Mouse (Mus musculus) embryonic facial prominence, embryonic 12.5 days (tissue): ENCODE measurements around the gene Fbxo5. TPM values are rescaled to one million over a fixed set of nuclear protein-coding genes. Genes with fewer than 3 reads are reported as not detected.

Experiments
- ATAC-seq: fragments of 200-750 bp; cut with Nextera tagmentation; 2 replicates; pipeline ENCODE4 v1.8.0; 2017; ENCODE audit not compliant: insufficient number of reproducible peaks, insufficient read depth, low FRiP score, low TSS enrichment
- H3K27ac ChIP-seq: fragments of 300-500 bp; sonication (generic); 2 replicates; pipeline ENCODE4 v1.5.1; 2016; ENCODE audit warnings: mild to moderate bottlenecking
- H3K27me3 ChIP-seq: fragments of 300-500 bp; sonication (generic); 2 replicates; pipeline ENCODE4 v1.6.1; 2016; ENCODE audit warnings: mild to moderate bottlenecking, moderate library complexity
- H3K36me3 ChIP-seq: fragments of 300-500 bp; sonication (generic); 2 replicates; pipeline ENCODE4 v1.6.1; 2016; ENCODE audit warnings: mild to moderate bottlenecking
- H3K4me1 ChIP-seq: fragments of 300-500 bp; sonication (generic); 2 replicates; pipeline ENCODE4 v1.6.1; 2016
- H3K4me2 ChIP-seq: fragments of 300-500 bp; sonication (generic); replicated peaks from 2 replicates; pipeline ENCODE4 v1.6.1; 2016; ENCODE audit warnings: mild to moderate bottlenecking, moderate library complexity
- H3K4me3 ChIP-seq: fragments of 300-500 bp; sonication (generic); 2 replicates; pipeline ENCODE4 v1.5.1; 2016; ENCODE audit warnings: mild to moderate bottlenecking
- H3K9ac ChIP-seq: fragments of 300-500 bp; sonication (generic); 2 replicates; pipeline ENCODE4 v1.6.1; 2016; ENCODE audit warnings: mild to moderate bottlenecking, moderate library complexity
- H3K9me3 ChIP-seq: fragments of 300-500 bp; sonication (generic); 2 replicates; pipeline ENCODE4 v1.6.1; 2016; ENCODE audit warnings: mild to moderate bottlenecking, moderate library complexity
- WGBS: fragments of 180-500 bp; shearing (Covaris S2); methylation state at CpG from one replicate; pipeline ENCODE4 v1.1.7; 2016; 5-methylcytosine and 5-hydroxymethylcytosine counted together
- polyA plus RNA-seq: library from polyadenylated mRNA; unstranded; fragments of >200 nt; fragmentation: Nextera tagmentation; extraction: Ambion mirVana; gene quantifications from 2 replicates; pipeline ENCODE4 v1.2.1, GENCODE M21; 2016

Fbxo5 gene
- polyA plus RNA-seq, 1 experiment from 2014 or later = 79.1 TPM

DNA sequence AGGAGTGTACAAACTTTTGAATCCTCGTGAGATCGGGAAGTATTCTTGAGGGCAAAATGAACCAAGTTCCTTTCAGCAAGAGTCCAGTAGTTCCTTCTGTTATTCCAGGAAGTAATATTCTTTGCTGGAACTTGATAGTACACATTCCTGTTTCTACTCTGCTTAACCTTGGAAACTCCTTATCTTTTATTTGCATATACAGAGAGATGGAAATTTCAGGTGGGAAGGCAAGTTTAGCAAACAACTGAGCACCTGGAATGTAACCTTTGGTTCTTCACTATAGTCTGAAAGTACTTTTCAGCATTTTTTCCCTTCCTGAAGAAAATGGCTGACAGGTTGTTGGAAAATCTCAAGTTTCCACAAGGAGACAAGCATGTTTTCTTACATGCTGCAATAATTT is 2.3 kb upstream of the Fbxo5 start:
- WGBS = 76% methylated on average over 2 of the region's 2 CpGs

DNA sequence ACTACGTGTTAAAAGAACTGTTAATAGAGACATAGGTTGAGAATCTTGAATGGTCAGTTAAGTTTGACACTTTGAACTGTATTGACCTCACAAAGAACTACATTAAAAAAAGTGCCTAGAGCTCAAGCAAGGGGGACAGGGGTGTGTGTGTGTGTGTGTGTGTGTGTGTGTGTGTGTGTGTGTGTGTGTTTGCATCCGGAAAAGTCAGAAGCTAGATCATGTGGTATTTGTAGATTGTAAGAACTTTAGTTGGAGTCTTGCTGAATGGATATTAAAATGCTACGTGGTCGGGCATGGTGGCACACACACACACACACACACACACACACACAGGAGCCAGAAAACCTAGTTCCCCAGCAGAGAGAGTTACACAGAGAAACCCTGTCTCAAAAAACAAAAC is 1.6 kb upstream of the Fbxo5 start:
- 76% methylated on average over 4 of the region's 4 CpGs for WGBS
- H3K27ac ChIP-seq = no peak overlapping the region
- ATAC-seq = no peak

More for the DNA sequence above, 2.3 kb upstream of the Fbxo5 start:
- H3K36me3 ChIP-seq = peaks cover 12% of the 10 kb centered on the region
- peaks cover 12% of the 10 kb centered on the region for H3K4me1 ChIP-seq
- H3K27me3 ChIP-seq = no peaks in the 10 kb centered on the region
- no peak overlapping the region for H3K27ac ChIP-seq
- no peak overlapping the region for H3K9ac ChIP-seq
- no peak overlapping the region for H3K4me2 ChIP-seq
- no peaks in the 10 kb centered on the region for H3K9me3 ChIP-seq
- H3K4me3 ChIP-seq = no peak overlapping the region
- no peak for ATAC-seq

DNA sequence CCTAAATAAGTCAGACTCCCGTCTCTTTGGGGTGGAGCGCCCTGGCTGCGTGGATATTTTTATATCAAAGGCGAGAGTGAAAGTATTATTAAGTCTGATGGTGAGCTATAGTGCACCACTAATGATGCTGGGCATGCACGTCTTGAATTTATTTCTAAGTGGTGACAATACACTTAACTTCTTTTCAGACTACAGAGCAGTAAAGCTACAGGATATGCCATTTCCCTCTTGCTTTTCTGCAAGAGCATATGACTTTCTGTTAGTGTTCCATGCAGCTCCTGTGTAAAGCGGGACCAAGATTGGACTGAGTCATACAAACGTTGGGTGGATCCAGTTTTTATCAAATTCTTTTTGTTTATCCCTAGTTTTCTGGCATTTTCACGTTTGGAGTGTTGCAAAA is 1.0 kb upstream of the Fbxo5 start:
- Histone ChIP-seq H3K9me3 (no peaks in the 10 kb centered on the region), H3K27ac (peak overlapping the region; percentile 80), H3K4me2 (peak overlapping the region; percentile 49), H3K4me3 (peak overlapping the region; percentile 91), H3K4me1 (peaks cover 21% of the 10 kb centered on the region), H3K9ac (peak overlapping the region; percentile 54), H3K27me3 (no peaks in the 10 kb centered on the region), H3K36me3 (peaks cover 12% of the 10 kb centered on the region)
- no peak for ATAC-seq
- WGBS = 20% methylated on average over 8 of the region's 8 CpGs

More for the DNA sequence above, 1.6 kb upstream of the Fbxo5 start:
- Histone ChIP-seq H3K9ac (no peak overlapping the region), H3K4me2 (no peak overlapping the region), H3K27me3 (no peaks in the 10 kb centered on the region), H3K4me3 (no peak overlapping the region), H3K9me3 (no peaks in the 10 kb centered on the region), H3K36me3 (peaks cover 11% of the 10 kb centered on the region), H3K4me1 (peaks cover 19% of the 10 kb centered on the region)

DNA sequence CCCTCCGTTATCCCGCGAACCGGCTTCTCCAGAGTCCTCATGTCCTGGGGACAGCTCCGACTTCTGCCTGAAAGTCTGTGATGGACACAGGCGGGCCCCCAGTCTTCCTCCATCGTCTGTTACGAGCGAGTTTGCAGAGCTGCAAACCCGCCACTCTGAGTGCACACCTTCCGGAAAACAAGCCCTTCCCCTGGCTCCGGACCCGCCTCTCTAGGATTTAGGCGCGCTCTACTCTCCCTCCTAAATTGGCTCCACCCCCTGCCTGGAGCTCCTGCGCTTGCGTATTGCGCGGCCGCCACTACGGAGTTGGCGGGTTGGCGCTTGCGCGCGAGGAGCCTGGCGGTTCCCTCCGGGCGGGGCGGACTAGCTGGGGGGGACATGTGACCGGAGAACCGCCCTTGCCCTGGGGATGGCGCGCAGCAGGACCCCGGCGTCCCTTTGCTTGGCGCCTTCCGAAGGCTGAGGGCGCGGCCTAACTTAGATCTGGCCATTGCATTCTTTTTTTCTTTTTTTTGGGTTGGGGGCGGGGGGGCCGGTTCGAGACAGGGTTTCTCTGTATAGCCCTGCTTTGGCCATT is 419 bp upstream of the Fbxo5 start:
- Histone ChIP-seq H3K4me1 (peaks cover 21% of the 10 kb centered on the region), H3K4me2 (peak overlapping the region; percentile 49), H3K9ac (peak overlapping the region; percentile 54), H3K4me3 (peak overlapping the region; percentile 91), H3K36me3 (peaks cover 18% of the 10 kb centered on the region), H3K27me3 (no peaks in the 10 kb centered on the region), H3K9me3 (no peaks in the 10 kb centered on the region), H3K27ac (peak overlapping the region; percentile 80)
- peak; percentile 95 for ATAC-seq
- under 1% methylated on average over 43 of the region's 43 CpGs for WGBS

DNA sequence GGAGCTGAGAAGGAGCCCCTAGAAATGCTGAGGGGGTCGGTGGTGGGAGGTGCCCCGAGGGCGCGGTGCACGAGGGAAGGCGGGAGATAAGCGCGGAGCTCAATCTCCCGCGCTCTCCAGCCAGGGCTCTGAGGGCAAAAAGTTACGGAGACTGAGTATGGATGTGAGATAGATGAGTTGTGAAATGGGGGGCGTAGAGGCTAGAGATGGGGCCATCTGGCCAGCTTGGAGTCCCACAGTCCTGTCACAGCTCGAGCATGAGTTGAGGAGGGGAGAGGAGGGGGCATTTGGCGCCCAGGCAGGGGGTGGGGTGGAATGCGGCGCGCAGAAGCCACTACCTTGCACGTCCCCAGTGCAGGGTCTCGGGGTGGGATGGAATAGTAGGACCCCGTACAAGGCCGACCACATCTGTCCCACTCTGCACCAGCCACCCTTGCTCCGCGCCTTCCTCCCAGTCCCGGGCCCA is 676 bp downstream of the Fbxo5 start:
- Histone ChIP-seq H3K9ac (peak overlapping the region; percentile 71), H3K27me3 (no peaks in the 10 kb centered on the region), H3K4me2 (peak overlapping the region; percentile 86), H3K36me3 (peaks cover 29% of the 10 kb centered on the region), H3K4me3 (peak overlapping the region; percentile 91), H3K27ac (peak overlapping the region; percentile 80), H3K9me3 (no peaks in the 10 kb centered on the region), H3K4me1 (peaks cover 21% of the 10 kb centered on the region)
- peak; percentile 37 for ATAC-seq
- under 1% methylated on average over 21 of the region's 24 CpGs for WGBS

DNA sequence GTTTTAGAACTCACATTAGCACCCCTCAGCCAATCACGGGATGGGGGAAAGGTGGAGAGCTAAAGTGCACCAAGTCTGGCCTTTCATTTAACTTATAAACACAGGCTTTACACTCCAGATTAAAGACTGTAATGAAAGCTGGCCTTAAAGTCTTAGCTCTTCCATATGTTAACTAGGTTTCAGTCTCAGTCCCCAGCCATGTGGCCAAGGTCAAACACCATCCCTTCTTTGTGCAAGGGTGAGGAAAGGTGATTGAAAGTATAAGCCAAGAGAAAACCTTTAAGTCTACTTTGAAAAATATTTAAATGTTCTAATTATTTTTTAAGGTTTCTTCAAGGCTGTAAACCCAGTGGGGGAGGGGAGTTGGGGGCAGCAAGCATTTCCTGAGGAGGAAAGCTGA is 1.7 kb downstream of the Fbxo5 start:
- Histone ChIP-seq H3K27ac (no peak overlapping the region), H3K4me3 (peak overlapping the region; percentile 91), H3K9me3 (no peaks in the 10 kb centered on the region)

DNA sequence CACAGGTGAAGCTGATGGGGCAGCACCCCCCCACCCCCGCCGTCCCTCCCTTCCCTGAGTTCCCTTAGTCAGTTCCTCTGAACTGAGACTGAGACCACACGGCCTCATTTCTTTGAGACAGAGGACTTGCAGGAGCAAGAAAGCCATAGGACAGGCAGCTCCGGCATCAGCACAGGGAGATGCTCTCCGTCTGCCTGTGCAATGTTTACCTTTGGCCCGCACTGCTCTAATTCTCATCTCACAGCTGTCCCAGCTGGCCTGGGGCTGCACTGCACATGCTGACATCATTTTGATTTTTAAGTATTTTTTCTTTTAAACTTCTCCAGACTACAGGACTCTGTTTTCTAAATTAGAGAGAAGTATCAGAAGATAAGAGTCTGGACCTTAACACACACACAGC is 2.5 kb downstream of the Fbxo5 start:
- Histone ChIP-seq H3K4me3 (peak overlapping the region; percentile 91), H3K9ac (no peak overlapping the region; the same call in none of the 2 replicates), H3K27me3 (no peaks in the 10 kb centered on the region), H3K36me3 (peaks cover 36% of the 10 kb centered on the region), H3K4me2 (peak overlapping the region; percentile 86), H3K27ac (no peak overlapping the region), H3K4me1 (peaks cover 21% of the 10 kb centered on the region), H3K9me3 (no peaks in the 10 kb centered on the region)
- 29% methylated on average over 6 of the region's 6 CpGs for WGBS
- ATAC-seq = no peak

More for the DNA sequence above, 1.7 kb downstream of the Fbxo5 start:
- WGBS = 6% methylated on average over 1 of the region's 1 CpGs
- Histone ChIP-seq H3K36me3 (peaks cover 29% of the 10 kb centered on the region), H3K4me1 (peaks cover 21% of the 10 kb centered on the region), H3K27me3 (no peaks in the 10 kb centered on the region), H3K9ac (peak overlapping the region; percentile 55), H3K4me2 (peak overlapping the region; percentile 86)
- ATAC-seq = no peak

DNA sequence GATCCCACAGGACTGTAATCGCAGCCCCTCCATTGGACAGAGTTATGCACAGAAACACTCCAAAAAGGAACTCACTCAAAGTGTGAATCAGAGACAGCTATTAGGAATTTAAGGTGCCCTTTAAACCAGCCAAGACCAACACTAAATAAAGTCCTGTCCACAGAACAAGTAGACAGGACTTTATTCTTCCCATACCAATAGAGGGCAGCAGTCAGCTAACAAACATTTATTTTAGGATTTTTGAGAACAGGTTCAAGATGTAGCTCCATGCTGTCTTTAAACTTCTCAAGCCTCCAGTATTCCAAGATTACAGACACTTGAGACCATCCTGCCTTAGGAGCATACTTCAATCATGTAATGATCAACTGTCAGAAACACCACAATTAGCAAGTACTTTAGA is 4.9 kb downstream of the Fbxo5 start:
- 94% methylated on average over 1 of the region's 1 CpGs for WGBS
- no peak overlapping the region for H3K4me2 ChIP-seq
- H3K9ac ChIP-seq = no peak overlapping the region
- H3K36me3 ChIP-seq = peaks cover 37% of the 10 kb centered on the region
- no peak overlapping the region for H3K27ac ChIP-seq
- H3K27me3 ChIP-seq = no peaks in the 10 kb centered on the region
- ATAC-seq = no peak
- peaks cover 21% of the 10 kb centered on the region for H3K4me1 ChIP-seq
- no peaks in the 10 kb centered on the region for H3K9me3 ChIP-seq
- H3K4me3 ChIP-seq = no peak overlapping the region

DNA sequence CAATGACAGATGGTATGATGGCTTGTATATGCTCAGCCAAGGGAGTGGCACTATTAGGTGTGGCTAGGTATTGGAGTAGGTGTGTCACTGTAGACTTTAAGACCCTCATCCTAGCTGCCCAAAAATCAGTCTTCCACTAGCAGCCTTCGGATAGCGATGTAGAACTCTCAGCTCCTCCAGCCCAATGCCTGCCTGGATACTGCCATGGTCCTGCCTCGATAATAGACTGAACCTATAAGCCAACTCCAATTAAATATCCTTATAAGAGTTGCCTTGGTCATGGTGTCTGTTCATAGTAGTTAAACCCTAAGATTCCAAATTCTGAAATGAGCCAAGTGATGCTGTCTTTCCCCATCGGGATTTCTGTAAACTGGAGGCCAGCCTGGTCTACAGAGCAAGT is 7.3 kb downstream of the Fbxo5 start:
- Histone ChIP-seq H3K36me3 (peaks cover 37% of the 10 kb centered on the region), H3K27ac (no peak overlapping the region), H3K4me1 (peaks cover 12% of the 10 kb centered on the region), H3K9ac (no peak overlapping the region), H3K9me3 (no peaks in the 10 kb centered on the region), H3K4me3 (no peak overlapping the region), H3K27me3 (no peaks in the 10 kb centered on the region), H3K4me2 (no peak overlapping the region)
- no peak for ATAC-seq
- WGBS = 83% methylated on average over 4 of the region's 4 CpGs

DNA sequence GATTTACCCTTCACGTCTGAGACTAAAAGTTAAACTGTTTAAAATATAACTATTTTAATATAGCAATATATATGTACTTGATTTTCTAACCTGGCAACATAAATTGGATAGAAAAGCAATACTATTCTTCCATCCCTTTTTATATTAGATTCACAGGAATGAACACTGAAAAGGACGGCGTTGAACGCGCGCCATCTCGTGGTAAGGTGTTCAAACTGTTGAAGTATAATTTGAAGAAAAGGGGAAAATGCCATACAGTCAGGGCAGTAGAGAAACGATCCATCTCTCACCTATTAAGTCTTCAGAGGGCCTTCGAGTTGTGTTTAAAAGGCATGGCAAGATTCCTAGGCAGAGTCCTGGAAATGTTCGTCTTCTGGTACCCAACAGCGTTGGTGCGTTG is 14.7 kb downstream of the Fbxo5 start:
- H3K4me1 ChIP-seq = no peaks in the 10 kb centered on the region
- no peak for ATAC-seq
- H3K4me3 ChIP-seq = no peak overlapping the region
- H3K9me3 ChIP-seq = no peaks in the 10 kb centered on the region
- no peak overlapping the region for H3K9ac ChIP-seq
- H3K27me3 ChIP-seq = no peaks in the 10 kb centered on the region
- WGBS = 21% methylated on average over 12 of the region's 12 CpGs
- no peaks in the 10 kb centered on the region for H3K36me3 ChIP-seq
- no peak overlapping the region for H3K4me2 ChIP-seq
- H3K27ac ChIP-seq = no peak overlapping the region

DNA sequence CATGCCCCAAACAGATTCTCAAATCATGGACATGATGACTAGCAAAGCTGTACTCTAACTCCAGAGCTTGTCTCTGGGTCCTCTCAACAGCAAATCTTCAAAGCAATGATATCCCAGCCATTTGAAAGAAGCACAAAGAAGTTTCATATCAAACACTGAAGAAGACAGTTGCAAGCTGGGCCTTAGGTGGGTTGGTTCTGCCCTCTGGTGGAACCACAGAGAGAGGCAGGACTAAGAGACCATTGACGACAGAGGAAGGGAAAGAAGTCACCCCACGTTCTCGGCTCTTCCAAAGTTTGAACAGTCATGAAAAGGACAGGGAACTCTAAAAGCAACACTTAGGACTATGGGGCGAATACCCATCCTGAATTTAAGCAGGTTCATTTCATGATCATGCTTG is 18.5 kb downstream of the Fbxo5 start:
- Histone ChIP-seq H3K27me3 (no peaks in the 10 kb centered on the region), H3K27ac (no peak overlapping the region), H3K9ac (no peak overlapping the region), H3K4me3 (no peak overlapping the region), H3K36me3 (no peaks in the 10 kb centered on the region), H3K9me3 (no peaks in the 10 kb centered on the region), H3K4me2 (no peak overlapping the region), H3K4me1 (no peaks in the 10 kb centered on the region)
- WGBS = 22% methylated on average over 4 of the region's 4 CpGs
- no peak for ATAC-seq
